8 mouse cellular contexts compared by ENCODE assay signal in genomic region chr9:20740407-20740806, GRCm38 (mm10). TPM values are rescaled to one million over a fixed set of nuclear protein-coding genes. Genes with fewer than 3 reads are reported as not detected.
A peak's percentile ranks its signal among the peaks of the same experiment; 100 is the strongest.
DNase-seq lines count a peak whose midpoint lies in the region; ATAC-seq lines count a peak whose summit lies in the region.

No protein-coding gene starts in this region.

- no peak overlapping the region for H3K9ac ChIP-seq in lung, embryonic 15.5 days

- peak overlapping the region; percentile 43 for H3K4me2 ChIP-seq in lung, embryonic 15.5 days

- no peaks in the 10 kb centered on the region for H3K36me3 ChIP-seq in lung, embryonic 15.5 days

- DNase-seq in MN1 (ENCODE audit: low spot score) = peak; percentile 79
- peak; percentile 52 for DNase-seq in cerebellum, adult 8-10 months
- DNase-seq in forelimb bud, embryonic 11.5 days (ENCODE audit: low read depth, low spot score) = peak; percentile 85
- DNase-seq in heart, postnatal 4 days = peak; percentile 89
- DNase-seq in layer of hippocampus, adult 9-10 months (ENCODE audit: low spot score) = peak; percentile 68
- DNase-seq in ovary, postnatal 14 days (ENCODE audit: low spot score) = peak; percentile 84
- peak; percentile 37 to 74 for DNase-seq in thymus, postnatal 10 days (ENCODE audit: low spot score in 2 of 2)

- peaks cover 34% of the 10 kb centered on the region for H3K27me3 ChIP-seq in lung, embryonic 15.5 days

- WGBS in lung, embryonic 15.5 days = 2% methylated on average over 12 of the region's 12 CpGs

- no peak overlapping the region for H3K4me3 ChIP-seq in lung, embryonic 15.5 days

- peak; percentile 60; the same call in 1 of the 2 replicates for ATAC-seq in lung, embryonic 15.5 days (ENCODE audit: borderline replicate concordance, extremely low read depth, low FRiP score, low TSS enrichment)

- peaks cover 7% of the 10 kb centered on the region for H3K4me1 ChIP-seq in lung, embryonic 15.5 days

- H3K27ac ChIP-seq in lung, embryonic 15.5 days = no peak overlapping the region

- H3K9me3 ChIP-seq in lung, embryonic 15.5 days = no peaks in the 10 kb centered on the region

RNA-seq across cellular contexts. Expression of gene Olfm2, which starts 5.7 kb away (rescaled TPM):
- under 1 TPM; 0.36 to 0.43 TPM for total RNA-seq in heart, postnatal 4 days (2021)
- polyA plus RNA-seq in lung, embryonic 15.5 days (2015; fragmentation: Nextera tagmentation; extraction: Ambion mirVana) = 2.7 and 2.8 TPM in 2 replicates
